Mouse (Mus musculus) embryonic facial prominence, embryonic 13.5 days (tissue): ENCODE measurements around the gene Naa60. TPM values are rescaled to one million over a fixed set of nuclear protein-coding genes. Genes with fewer than 3 reads are reported as not detected.

Experiments used
- ATAC-seq: fragments of 200-750 bp; cut with Nextera tagmentation; 2 replicates; pipeline ENCODE4 v1.8.0; 2017; ENCODE audit warnings: low read depth; ENCODE audit not compliant: insufficient number of reproducible peaks, insufficient read depth, low FRiP score, low TSS enrichment
- H3K27ac ChIP-seq: fragments of 300-500 bp; sonication (generic); 2 replicates; pipeline ENCODE4 v1.5.1; 2015; ENCODE audit warnings: moderate library complexity, mild to moderate bottlenecking, inconsistent platforms
- H3K27me3 ChIP-seq: fragments of 300-500 bp; sonication (generic); 2 replicates; pipeline ENCODE4 v1.6.1; 2015; ENCODE audit warnings: mild to moderate bottlenecking, inconsistent platforms
- H3K36me3 ChIP-seq: fragments of 300-500 bp; sonication (generic); 2 replicates; pipeline ENCODE4 v1.6.1; 2015; ENCODE audit warnings: mild to moderate bottlenecking, inconsistent platforms
- H3K4me1 ChIP-seq: fragments of 300-500 bp; sonication (generic); 2 replicates; pipeline ENCODE4 v1.6.1; 2015; ENCODE audit warnings: inconsistent platforms
- H3K4me2 ChIP-seq: fragments of 300-500 bp; sonication (generic); 2 replicates; pipeline ENCODE4 v1.6.1; 2015; ENCODE audit warnings: moderate library complexity, mild to moderate bottlenecking, inconsistent platforms
- H3K4me3 ChIP-seq: fragments of 300-500 bp; sonication (generic); 2 replicates; pipeline ENCODE4 v1.5.1; 2015; ENCODE audit warnings: mild to moderate bottlenecking, inconsistent platforms
- H3K9ac ChIP-seq: fragments of 300-500 bp; sonication (generic); 2 replicates; pipeline ENCODE4 v1.6.1; 2015; ENCODE audit warnings: mild to moderate bottlenecking, inconsistent platforms
- H3K9me3 ChIP-seq: fragments of 300-500 bp; sonication (generic); 2 replicates; pipeline ENCODE4 v1.6.1; 2016; ENCODE audit warnings: inconsistent platforms
- WGBS: fragments of 180-500 bp; shearing (Covaris S2); methylation state at CpG from one replicate; pipeline ENCODE4 v1.1.7; 2015; ENCODE audit warnings: mixed read lengths; 5-methylcytosine and 5-hydroxymethylcytosine counted together
- polyA plus RNA-seq: library from polyadenylated mRNA; unstranded; fragments of >200 nt; fragmentation: Nextera tagmentation; extraction: Ambion mirVana; gene quantifications from 2 replicates; pipeline ENCODE4 v1.2.1, GENCODE M21; 2015

The Naa60 gene
- polyA plus RNA-seq, 1 experiment from 2014 or later, result 55.4 TPM

DNA sequence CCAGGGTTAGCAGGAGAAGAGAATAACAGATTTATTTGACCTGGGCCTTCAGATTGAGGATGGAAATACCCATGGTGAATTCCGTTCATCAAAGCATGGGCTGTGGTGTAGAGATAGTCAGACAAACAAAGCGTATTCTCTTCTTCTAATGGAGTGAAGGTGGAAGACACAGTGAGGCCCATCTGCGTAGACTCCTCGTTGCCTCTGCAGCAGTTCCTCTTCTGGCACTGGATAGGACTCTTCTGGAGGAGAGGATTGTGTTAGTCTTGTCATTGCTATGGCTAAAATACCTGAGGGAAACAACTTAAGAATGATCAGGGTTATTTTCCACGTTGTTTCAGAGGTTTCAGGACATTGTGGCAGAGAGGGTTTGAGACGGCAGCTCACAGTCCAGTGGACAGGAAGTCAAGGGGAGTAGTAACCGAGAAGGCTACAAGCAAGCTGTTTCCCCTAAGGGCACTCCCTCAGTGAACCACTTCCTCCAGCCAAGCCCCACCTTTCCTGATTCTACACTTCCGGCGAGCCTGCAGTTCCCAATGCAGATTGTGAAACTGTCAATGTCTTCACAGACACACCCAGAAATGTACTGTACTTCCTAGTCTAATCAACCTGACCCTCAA is 23.1 kb downstream of the Naa60 start:
- no peaks in the 10 kb centered on the region for H3K9me3 ChIP-seq
- no peak for ATAC-seq
- H3K4me1 ChIP-seq, result peaks cover 10% of the 10 kb centered on the region; the same call in 1 of the 2 replicates
- H3K4me2 ChIP-seq, result no peak overlapping the region
- H3K4me3 ChIP-seq, result no peak overlapping the region
- H3K36me3 ChIP-seq, result peaks cover 44% of the 10 kb centered on the region
- H3K27ac ChIP-seq, result peak overlapping the region; percentile 60; the same call in 1 of the 2 replicates
- WGBS, result 54% methylated on average over 9 of the region's 9 CpGs
- H3K27me3 ChIP-seq, result no peaks in the 10 kb centered on the region
- no peak overlapping the region for H3K9ac ChIP-seq

DNA sequence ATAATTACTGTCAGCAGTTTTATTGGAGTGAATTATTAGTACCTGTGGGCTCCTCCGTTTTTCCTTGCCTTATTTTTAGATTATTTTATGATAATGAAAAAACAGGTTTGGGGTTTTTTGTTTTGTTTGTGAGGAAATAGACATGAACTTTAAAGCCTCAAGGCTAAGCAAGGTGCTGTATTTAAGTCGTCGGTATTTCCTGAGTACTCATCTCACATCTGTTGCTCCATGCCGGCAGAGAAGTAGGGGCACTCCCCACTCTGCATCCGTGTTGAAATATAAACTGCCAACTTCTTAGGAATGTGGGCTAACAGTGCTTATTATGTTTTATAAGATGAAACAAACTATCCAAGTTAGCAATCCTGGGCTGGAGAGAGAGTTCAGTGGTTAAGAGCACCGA is 23.9 kb downstream of the Naa60 start:
- no peak overlapping the region for H3K27ac ChIP-seq
- no peaks in the 10 kb centered on the region for H3K9me3 ChIP-seq
- no peak overlapping the region for H3K4me3 ChIP-seq
- no peak overlapping the region for H3K9ac ChIP-seq
- ATAC-seq, result no peak
- 81% methylated on average over 6 of the region's 6 CpGs for WGBS
- H3K27me3 ChIP-seq, result no peaks in the 10 kb centered on the region
- peaks cover 52% of the 10 kb centered on the region for H3K36me3 ChIP-seq
- H3K4me1 ChIP-seq, result peaks cover 10% of the 10 kb centered on the region; the same call in 1 of the 2 replicates
- no peak overlapping the region for H3K4me2 ChIP-seq

DNA sequence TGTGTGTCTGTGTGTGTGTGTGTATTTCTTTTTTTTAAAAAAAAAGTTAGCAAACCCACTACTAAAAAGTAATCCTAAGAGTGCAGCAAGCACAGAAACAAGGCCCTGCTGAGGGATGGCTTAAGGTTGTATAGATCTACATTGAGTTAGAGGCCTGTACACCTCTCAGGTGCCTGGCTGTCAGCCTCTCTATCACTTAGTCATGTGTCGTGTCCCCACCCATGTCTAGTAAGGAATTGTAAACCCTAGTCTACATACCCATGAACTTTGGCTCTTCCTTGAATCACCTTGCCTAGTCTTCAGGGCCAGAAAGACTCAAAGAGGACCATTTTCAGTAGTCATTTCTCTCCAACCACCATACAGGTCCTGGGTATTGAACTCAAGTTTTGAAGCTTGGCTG is 24.4 kb downstream of the Naa60 start:
- H3K4me2 ChIP-seq, result no peak overlapping the region
- H3K9ac ChIP-seq, result no peak overlapping the region
- H3K4me3 ChIP-seq, result no peak overlapping the region
- WGBS, result 85% methylated on average over 1 of the region's 1 CpGs
- no peak for ATAC-seq
- H3K36me3 ChIP-seq, result peaks cover 57% of the 10 kb centered on the region
- peaks cover 10% of the 10 kb centered on the region; the same call in 1 of the 2 replicates for H3K4me1 ChIP-seq
- H3K9me3 ChIP-seq, result no peaks in the 10 kb centered on the region
- H3K27me3 ChIP-seq, result no peaks in the 10 kb centered on the region
- H3K27ac ChIP-seq, result no peak overlapping the region

DNA sequence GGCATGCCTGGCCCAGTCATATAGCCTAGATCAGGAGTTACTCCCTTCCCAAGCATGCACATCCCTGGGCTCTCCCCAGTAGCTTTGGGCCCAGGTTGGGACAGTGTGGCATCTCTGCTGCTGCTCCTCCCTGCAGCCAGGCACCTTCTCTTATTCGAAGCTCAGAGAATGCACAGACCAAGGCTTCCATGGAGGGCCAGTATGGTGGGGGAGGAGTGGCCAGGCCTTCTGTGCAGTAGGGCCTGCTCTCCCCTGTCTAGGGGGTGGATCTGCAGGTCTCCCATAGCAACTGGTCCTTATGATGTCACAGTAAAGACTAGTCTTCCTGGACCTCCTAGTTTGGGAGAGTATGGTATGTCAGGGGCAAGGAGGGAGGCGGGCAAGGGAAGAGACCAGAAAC is 35.3 kb downstream of the Naa60 start:
- peaks cover 51% of the 10 kb centered on the region for H3K36me3 ChIP-seq
- H3K9me3 ChIP-seq, result no peaks in the 10 kb centered on the region
- H3K4me3 ChIP-seq, result no peak overlapping the region
- 0 out of 2 replicates have a peak overlapping the region, but pooled peaks have one; percentile 75 for H3K4me2 ChIP-seq
- no peak for ATAC-seq
- no peak overlapping the region for H3K9ac ChIP-seq
- no peak overlapping the region for H3K27ac ChIP-seq
- no peaks in the 10 kb centered on the region for H3K27me3 ChIP-seq
- WGBS, result 76% methylated on average over 2 of the region's 2 CpGs
- peaks cover 5% of the 10 kb centered on the region; the same call in 1 of the 2 replicates for H3K4me1 ChIP-seq

DNA sequence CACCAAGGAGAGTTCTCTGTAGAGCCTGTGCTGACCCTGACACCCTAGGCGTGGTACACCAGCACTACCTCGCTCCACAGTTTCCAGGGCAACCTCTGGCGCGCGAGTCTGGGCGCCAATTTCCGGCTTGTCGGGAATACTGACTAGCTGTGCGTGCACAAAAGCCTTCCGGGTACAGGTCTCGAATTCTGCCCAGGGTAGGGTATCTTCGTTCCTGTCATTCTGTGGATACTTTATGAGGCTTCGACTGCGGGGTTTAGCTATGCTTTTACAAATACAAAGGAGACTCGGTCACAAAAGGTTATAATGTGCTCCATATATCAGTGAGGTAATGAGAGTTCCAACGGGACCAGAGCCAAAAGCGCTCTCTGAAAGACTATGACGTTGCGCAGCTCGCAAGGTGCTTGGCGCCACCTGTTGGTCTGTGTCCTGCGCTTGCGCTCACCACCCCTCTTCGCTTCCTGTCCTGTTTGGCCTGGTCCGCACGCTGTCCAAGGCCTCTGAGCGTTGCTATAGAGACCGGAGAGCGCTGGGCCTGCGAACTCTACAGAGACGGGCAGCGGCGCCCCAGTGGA is 36.4 kb downstream of the Naa60 start, which contains the start of the genes 1700037C18Rik and Cluap1:
Gene 1700037C18Rik, minus strand, starts transcription at position 153 of the 575 bp plus-strand sequence.
Gene Cluap1, plus strand, starts transcription at position 265 of the 575 bp plus-strand sequence.
- Histone ChIP-seq H3K36me3 (peaks cover 53% of the 10 kb centered on the region), H3K9me3 (no peaks in the 10 kb centered on the region), H3K4me3 (peak within 1 kb of the TSS; percentile 71), H3K4me1 (peaks cover 5% of the 10 kb centered on the region; the same call in 1 of the 2 replicates), H3K9ac (peak within 1 kb of the TSS; percentile 86), H3K27me3 (no peaks in the 10 kb centered on the region), H3K27ac (peak within 1 kb of the TSS; percentile 66), H3K4me2 (peak within 1 kb of the TSS; percentile 75)
- ATAC-seq, result peak; percentile 90
- WGBS, result 2% methylated on average over 33 of the region's 33 CpGs

DNA sequence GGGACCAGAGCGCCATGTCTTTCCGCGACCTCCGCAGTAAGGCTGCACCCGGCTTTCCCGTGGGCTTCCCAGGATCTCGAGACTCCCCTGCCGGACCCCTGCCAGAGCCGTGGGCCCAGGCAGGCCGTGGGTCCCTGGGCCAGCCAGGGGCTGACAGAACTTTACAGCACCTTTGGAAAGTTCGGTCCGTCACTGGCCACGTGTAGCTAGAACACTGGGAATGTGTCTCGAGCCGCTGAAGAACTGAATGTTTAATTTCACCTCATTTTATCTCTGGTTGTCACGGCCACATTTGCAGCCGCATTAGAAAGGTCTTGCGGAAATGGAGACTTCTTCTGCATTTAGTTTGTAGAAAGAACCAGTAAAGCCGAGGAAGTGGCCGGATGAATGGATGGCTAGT is 36.9 kb downstream of the Naa60 start:
- Histone ChIP-seq H3K27me3 (no peaks in the 10 kb centered on the region), H3K36me3 (peaks cover 52% of the 10 kb centered on the region), H3K4me1 (peaks cover 5% of the 10 kb centered on the region; the same call in 1 of the 2 replicates), H3K9ac (peak overlapping the region; percentile 86), H3K9me3 (no peaks in the 10 kb centered on the region), H3K4me2 (peak overlapping the region; percentile 75), H3K4me3 (peak overlapping the region; percentile 71), H3K27ac (peak overlapping the region; percentile 66)
- 7% methylated on average over 20 of the region's 20 CpGs for WGBS
- no peak for ATAC-seq

DNA sequence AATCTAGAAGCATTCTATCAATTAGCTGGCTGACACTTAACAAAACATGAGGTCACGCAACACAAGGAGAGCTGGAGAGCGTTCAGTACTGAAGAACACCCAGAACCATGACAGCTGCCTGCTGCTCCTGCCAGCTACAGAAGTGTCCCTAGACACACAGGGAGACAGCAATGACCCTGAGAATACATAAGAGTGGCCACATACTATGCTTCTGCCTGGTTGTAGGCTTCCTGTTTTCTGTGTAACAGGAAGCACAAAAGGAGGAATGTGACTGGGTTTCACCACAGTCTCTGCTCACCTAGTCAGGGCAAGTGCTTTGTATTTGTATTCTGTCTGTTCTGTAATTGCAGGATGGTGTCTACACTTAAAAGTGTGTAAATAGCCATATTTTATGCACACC is 48.6 kb downstream of the Naa60 start:
- Histone ChIP-seq H3K4me3 (no peak overlapping the region), H3K9ac (no peak overlapping the region), H3K4me2 (no peak overlapping the region), H3K4me1 (peaks cover 17% of the 10 kb centered on the region), H3K27ac (no peak overlapping the region), H3K36me3 (peaks cover 80% of the 10 kb centered on the region), H3K9me3 (0 out of 2 replicates have a peak, but pooled peaks cover 4% of the 10 kb centered on the region), H3K27me3 (no peaks in the 10 kb centered on the region)
- 95% methylated on average over 2 of the region's 2 CpGs for WGBS
- no peak for ATAC-seq

DNA sequence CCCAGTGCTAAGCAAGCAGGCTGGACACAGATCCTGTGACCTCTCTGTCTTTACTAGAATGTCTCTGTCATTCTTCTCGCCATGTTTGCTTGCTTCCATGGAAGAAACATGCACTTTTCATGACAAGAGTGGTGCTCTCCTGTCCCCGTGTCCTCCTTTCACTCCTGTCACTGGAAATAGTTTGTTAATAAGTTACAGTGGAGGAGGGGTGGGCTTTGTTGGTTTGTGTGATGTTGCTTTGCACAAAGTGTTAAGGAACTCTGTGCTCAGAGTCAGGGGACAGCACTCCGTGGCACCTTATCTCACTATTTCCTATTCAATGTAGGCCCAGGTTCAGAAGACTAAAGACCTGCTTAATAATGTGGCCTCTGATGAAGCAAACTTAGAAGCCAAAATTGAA is 51.3 kb downstream of the Naa60 start:
- Histone ChIP-seq H3K36me3 (peaks cover 74% of the 10 kb centered on the region), H3K4me3 (no peak overlapping the region), H3K4me2 (no peak overlapping the region), H3K27ac (peak overlapping the region; percentile 92), H3K27me3 (no peaks in the 10 kb centered on the region), H3K9me3 (0 out of 2 replicates have a peak, but pooled peaks cover 4% of the 10 kb centered on the region), H3K9ac (no peak overlapping the region), H3K4me1 (peaks cover 17% of the 10 kb centered on the region)
- no peak for ATAC-seq
- 55% methylated on average over 3 of the region's 3 CpGs for WGBS

DNA sequence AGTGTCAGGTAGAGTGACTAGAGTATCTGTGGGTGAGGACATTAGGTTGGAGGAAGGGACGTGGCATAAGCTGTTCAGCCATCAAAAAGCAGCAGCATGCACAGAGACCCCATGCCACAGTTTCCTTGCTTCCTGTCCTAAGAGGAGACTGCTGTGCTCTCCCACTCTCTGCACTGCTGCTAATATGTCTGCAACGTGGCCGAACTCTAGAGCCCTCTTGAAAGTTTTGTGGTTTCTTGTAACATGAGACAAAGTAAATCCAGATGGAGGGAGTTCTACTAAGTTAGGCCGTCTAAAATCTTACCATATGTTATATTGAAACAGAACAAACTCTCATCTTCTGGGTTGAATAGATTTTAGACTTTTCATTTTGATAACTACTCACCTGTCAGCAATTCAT is 51.8 kb downstream of the Naa60 start:
- peak; percentile 86 for ATAC-seq
- H3K4me3 ChIP-seq, result no peak overlapping the region
- H3K9ac ChIP-seq, result no peak overlapping the region
- H3K36me3 ChIP-seq, result peaks cover 72% of the 10 kb centered on the region
- 15% methylated on average over 4 of the region's 4 CpGs for WGBS
- H3K27me3 ChIP-seq, result no peaks in the 10 kb centered on the region
- H3K27ac ChIP-seq, result peak overlapping the region; percentile 92
- 0 out of 2 replicates have a peak, but pooled peaks cover 4% of the 10 kb centered on the region for H3K9me3 ChIP-seq
- no peak overlapping the region for H3K4me2 ChIP-seq
- H3K4me1 ChIP-seq, result peaks cover 17% of the 10 kb centered on the region

DNA sequence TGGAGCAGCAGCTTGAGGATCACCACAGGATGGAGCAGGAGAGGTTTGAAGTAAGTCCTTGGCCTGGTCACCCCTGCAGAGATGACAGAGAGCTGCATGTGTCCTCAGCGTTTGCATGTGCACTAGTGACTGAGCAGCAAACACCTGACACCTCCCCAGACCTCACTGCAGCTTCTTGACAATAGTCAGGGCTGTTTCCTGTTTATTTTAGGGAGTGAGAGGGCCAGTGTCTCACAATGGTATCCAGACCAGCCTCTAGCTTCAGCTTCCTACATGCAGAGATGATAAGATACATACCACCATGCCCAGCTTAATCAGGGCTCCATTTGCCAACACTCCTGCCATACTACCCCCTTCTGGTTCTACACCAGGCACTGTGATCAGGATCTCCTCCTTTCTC is 56.4 kb downstream of the Naa60 start:
- ATAC-seq, result no peak
- H3K27me3 ChIP-seq, result no peaks in the 10 kb centered on the region
- peaks cover 80% of the 10 kb centered on the region for H3K36me3 ChIP-seq
- 0 out of 2 replicates have a peak, but pooled peaks cover 4% of the 10 kb centered on the region for H3K9me3 ChIP-seq
- peaks cover 9% of the 10 kb centered on the region for H3K4me1 ChIP-seq
- H3K4me3 ChIP-seq, result no peak overlapping the region
- no peak overlapping the region for H3K9ac ChIP-seq
- H3K4me2 ChIP-seq, result no peak overlapping the region
- WGBS, result 72% methylated on average over 1 of the region's 1 CpGs
- no peak overlapping the region for H3K27ac ChIP-seq

DNA sequence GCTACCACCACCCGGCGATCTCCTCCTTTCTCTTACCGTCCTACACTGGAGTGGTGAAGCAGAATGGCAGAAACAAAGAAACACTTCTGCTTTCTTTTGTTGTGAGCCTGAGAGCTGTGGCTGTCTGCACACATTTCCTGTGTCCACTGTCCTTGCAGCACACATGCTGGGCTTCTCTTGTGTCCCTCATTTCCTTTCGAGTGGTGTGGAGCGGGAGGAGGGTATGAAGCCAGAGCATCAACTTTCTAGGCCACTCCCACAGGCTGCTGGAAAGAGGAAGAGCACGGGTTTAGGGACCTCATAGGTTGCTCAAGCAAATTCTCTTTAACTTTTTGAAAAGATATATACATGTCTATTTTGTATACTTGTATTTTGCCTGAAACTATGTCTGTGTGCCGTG is 57.0 kb downstream of the Naa60 start:
- ATAC-seq, result no peak
- peaks cover 80% of the 10 kb centered on the region for H3K36me3 ChIP-seq
- 77% methylated on average over 7 of the region's 7 CpGs for WGBS

DNA sequence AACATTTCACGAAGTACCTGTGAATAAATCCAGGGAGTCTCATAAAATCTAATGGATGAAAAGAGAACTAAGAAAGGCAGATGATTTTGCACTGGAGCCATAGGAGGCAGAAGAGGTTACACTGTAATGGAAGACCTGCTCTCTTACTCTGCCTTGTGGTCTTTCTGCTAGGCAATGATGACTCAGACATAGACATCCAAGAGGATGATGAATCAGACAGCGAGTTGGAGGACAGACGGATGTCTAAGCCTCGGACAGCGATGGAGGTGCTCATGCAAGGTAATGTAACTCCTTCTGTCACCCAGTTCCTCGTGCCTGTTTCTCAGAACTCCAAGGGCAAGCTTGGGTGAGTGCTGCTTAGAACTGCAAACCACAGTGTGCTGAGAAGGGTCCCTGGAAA is 61.4 kb downstream of the Naa60 start:
- WGBS, result 89% methylated on average over 6 of the region's 6 CpGs
- Histone ChIP-seq H3K27me3 (no peaks in the 10 kb centered on the region), H3K4me2 (no peak overlapping the region), H3K27ac (no peak overlapping the region), H3K4me3 (no peak overlapping the region), H3K9me3 (no peaks in the 10 kb centered on the region), H3K9ac (no peak overlapping the region), H3K4me1 (no peaks in the 10 kb centered on the region), H3K36me3 (peaks cover 89% of the 10 kb centered on the region)
- ATAC-seq, result no peak

More for the DNA sequence above, 57.0 kb downstream of the Naa60 start:
- no peak overlapping the region for H3K9ac ChIP-seq
- H3K27ac ChIP-seq, result no peak overlapping the region
- no peak overlapping the region for H3K4me2 ChIP-seq
- no peaks in the 10 kb centered on the region for H3K27me3 ChIP-seq
- peaks cover 5% of the 10 kb centered on the region; the same call in 1 of the 2 replicates for H3K4me1 ChIP-seq
- H3K9me3 ChIP-seq, result 0 out of 2 replicates have a peak, but pooled peaks cover 4% of the 10 kb centered on the region
- H3K4me3 ChIP-seq, result no peak overlapping the region
